Mouse (Mus musculus) left cerebral cortex, adult 18-20 months (tissue): Measurements from ENCODE around the gene Stum. TPM values are rescaled to one million over a fixed set of nuclear protein-coding genes. Genes with fewer than 3 reads are reported as not detected.
A peak's percentile ranks its signal among the peaks of the same experiment; 100 is the strongest.

Experiments used
- DNase-seq, 2 experiments: peaks; one replicate each; pipeline ENCODE4 v3.0.0; 2021 to 2022; ENCODE audit warnings: low spot score in 2 of 2, mixed read lengths in 1 of 2
- total RNA-seq, 2 experiments: library from RNA; stranded (reverse); gene quantifications; 2 replicates each; pipeline ENCODE4 v1.2.3; 2021

Gene Stum
- total RNA-seq, 2 experiments from 2014 or later, result 171 to 180 TPM

GRCm38 (mm10) chr1:180431833-180432232 lies 51.5 kb downstream of the Stum start:
- DNase-seq, result peak in 1 of 2 experiments; percentile 55

GRCm38 (mm10) chr1:180429819-180430218 lies 53.5 kb downstream of the Stum start:
- no peak for DNase-seq

GRCm38 (mm10) chr1:180428871-180429270 lies 54.4 kb downstream of the Stum start:
- no peak for DNase-seq

GRCm38 (mm10) chr1:180428101-180428712 lies 55.1 kb downstream of the Stum start:
- DNase-seq, result peak; percentile 60 to 61

GRCm38 (mm10) chr1:180427685-180428084 lies 55.6 kb downstream of the Stum start:
- peak in 1 of 2 experiments; percentile 69 for DNase-seq

GRCm38 (mm10) chr1:180426405-180426804 lies 56.9 kb downstream of the Stum start:
- no peak for DNase-seq

GRCm38 (mm10) chr1:180423931-180424330 lies 59.4 kb downstream of the Stum start:
- DNase-seq, result no peak

GRCm38 (mm10) chr1:180423008-180423639 lies 60.2 kb downstream of the Stum start:
- DNase-seq, result no peak

GRCm38 (mm10) chr1:180422076-180422828 lies 61.1 kb downstream of the Stum start:
- DNase-seq, result peak; percentile 76 to 82

- DNase-seq, result no peak
Observed at GRCm38 (mm10) chr1:180421165-180421909, 62.0 kb downstream of the Stum start.

GRCm38 (mm10) chr1:180420496-180421164 lies 62.7 kb downstream of the Stum start:
- peak in 1 of 2 experiments; percentile 51 for DNase-seq

- no peak for DNase-seq
Observed at GRCm38 (mm10) chr1:180419059-180419458, 64.2 kb downstream of the Stum start.

GRCm38 (mm10) chr1:180417118-180417517 lies 66.2 kb downstream of the Stum start:
- DNase-seq, result no peak

GRCm38 (mm10) chr1:180415836-180416235 lies 67.5 kb downstream of the Stum start:
- no peak for DNase-seq

GRCm38 (mm10) chr1:180415064-180415463 lies 68.2 kb downstream of the Stum start:
- no peak for DNase-seq

GRCm38 (mm10) chr1:180410306-180410705 lies 73.0 kb downstream of the Stum start:
- no peak for DNase-seq

GRCm38 (mm10) chr1:180409771-180410170 lies 73.5 kb downstream of the Stum start:
- no peak for DNase-seq

GRCm38 (mm10) chr1:180408832-180409231 lies 74.5 kb downstream of the Stum start:
- no peak for DNase-seq

GRCm38 (mm10) chr1:180407727-180408719 lies 75.3 kb downstream of the Stum start:
- DNase-seq, result no peak
